Mouse (Mus musculus) adrenal gland, postnatal 0 days (tissue): ENCODE measurements around the gene Nrde2. TPM values are rescaled to one million over a fixed set of nuclear protein-coding genes. Genes with fewer than 3 reads are reported as not detected.

Experiments
- polyA plus RNA-seq: library from polyadenylated mRNA; unstranded; fragments of >200 nt; fragmentation: Nextera tagmentation; extraction: Ambion mirVana; gene quantifications from 2 replicates; pipeline ENCODE4 v1.2.1, GENCODE M21; 2015

Gene Nrde2
- polyA plus RNA-seq, result 11.0 and 13.5 TPM in 2 replicates

GRCm38 (mm10) chr12:100159261-100159975, at the start of gene Nrde2:
Nrde2 (minus strand) TSS chr12:100159653.

GRCm38 (mm10) chr12:100198967-100199660, 39.7 kb upstream of the Nrde2 start, which contains the start of gene Calm1:
Calm1 (plus strand) TSS chr12:100199435.

GRCm38 (mm10) chr12:100109986-100110696, 49.3 kb downstream of the Nrde2 start, which contains the start of gene Psmc1:
Psmc1 (plus strand) TSS chr12:100110154.

Other genes with a start within 250 kb of the Nrde2 start
- 0.28 and 1.3 TPM in 2 replicates for gene Kcnk13, start 195.2 kb downstream of the Nrde2 start, polyA plus RNA-seq
- gene Psmc1, start 49.5 kb downstream of the Nrde2 start, polyA plus RNA-seq, result 212 and 294 TPM in 2 replicates
- gene Calm1, start 39.8 kb upstream of the Nrde2 start, polyA plus RNA-seq, result 1,189 and 1,429 TPM in 2 replicates